Mouse (Mus musculus): ENCODE measurements at regions not wholly inside any gene's neighbourhood (a gene's known extent, or its start where the extent isn't known, plus 50 kb on each side); places are given as distances from the start of the nearest gene placed in this dataset.

- DNase-seq (ENCODE audit: low spot score): no peak
These were observed 112.5 kb downstream of the Fam198b start for GRCm38 (mm10) chr3:79996803-79997202.

DNA sequence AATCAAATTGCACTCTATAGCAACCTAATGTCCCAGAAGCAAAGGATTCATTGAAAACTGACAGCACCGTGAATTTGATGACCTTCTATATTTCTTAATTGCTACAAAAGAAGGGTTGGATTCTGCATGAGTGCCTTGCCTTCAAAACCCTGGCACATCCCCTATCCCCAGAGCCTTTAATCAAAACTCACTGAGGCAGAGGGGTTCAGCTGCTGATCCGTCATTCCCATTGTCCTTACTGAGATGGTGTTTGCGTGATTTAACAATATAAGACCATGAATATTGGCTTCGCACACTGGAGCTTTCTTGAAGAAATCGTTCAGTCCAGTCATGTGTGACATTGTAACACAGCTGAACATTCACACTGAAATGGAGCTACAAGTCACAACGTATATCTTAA, 118.0 kb downstream of the Fam198b start:
- DNase-seq (ENCODE audit: low spot score): no peak

- DNase-seq (ENCODE audit: low spot score): no peak
These were observed 119.2 kb downstream of the Fam198b start for GRCm38 (mm10) chr3:80003300-80004090.

- no peak for DNase-seq (ENCODE audit: low spot score)
These were observed 120.2 kb downstream of the Fam198b start for GRCm38 (mm10) chr3:80004556-80004955.

DNA sequence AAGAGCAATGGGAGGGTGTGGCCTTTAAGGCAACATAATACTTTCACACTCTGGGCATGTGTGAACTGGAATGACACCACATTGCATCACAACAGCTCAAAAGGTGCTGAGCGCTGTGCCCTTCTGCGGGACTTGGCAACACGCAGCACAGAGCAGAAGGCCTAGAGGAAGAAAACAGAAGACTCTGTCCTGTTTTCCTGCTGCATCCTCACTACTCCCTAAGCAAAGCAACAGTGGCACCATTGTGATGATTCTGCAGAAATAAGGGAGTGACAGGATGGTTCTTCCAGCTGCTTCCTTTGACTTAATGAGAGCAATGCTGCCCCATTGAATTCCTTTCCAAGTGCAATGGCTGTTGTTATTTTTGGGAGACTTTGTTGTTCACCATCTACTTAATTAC, 120.6 kb downstream of the Fam198b start:
- no peak for DNase-seq (ENCODE audit: low spot score)

GRCm38 (mm10) chr3:80005371-80005770, 121.0 kb downstream of the Fam198b start:
- DNase-seq (ENCODE audit: low spot score): no peak

- DNase-seq (ENCODE audit: low spot score): no peak
These were observed 121.9 kb downstream of the Fam198b start for GRCm38 (mm10) chr3:80006263-80006662.

DNA sequence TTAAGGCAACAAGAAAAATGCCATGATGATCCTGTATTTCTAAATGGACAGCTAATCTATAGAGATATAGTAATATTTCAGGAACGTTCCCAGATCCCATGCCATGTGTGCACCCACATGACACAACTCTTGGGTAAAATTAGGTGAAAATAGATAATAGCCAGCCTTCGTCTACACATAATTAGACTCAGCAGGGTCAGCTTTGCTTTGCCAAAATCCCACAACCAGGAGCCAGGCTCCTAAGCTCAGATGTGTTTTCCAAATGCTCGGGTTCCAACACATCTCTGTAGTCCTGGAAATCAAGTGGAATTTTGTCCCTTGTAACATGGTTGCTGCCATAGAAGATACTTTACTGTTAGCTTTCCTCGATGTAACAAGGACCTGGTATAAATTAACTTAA, 122.7 kb downstream of the Fam198b start:
- no peak for DNase-seq (ENCODE audit: low spot score)

DNA sequence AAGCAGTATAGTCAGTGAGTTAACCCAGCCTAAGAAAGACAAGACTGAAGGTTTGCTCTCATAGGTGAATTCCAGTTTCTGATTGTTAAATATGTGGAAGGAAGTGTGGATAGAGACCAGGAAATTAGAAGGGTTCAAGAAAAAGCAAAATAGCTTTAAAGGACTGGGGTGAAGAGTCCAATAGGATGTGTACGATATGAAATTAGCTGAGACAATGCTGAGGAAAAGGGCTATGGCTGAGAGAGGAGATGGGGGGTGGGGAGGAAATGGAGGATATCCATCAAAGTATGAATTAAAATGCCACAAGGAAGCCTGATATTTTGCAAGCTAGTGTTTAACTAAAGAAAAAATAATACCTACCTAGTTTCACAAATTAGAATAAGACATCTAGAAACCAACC, 124.9 kb downstream of the Fam198b start:
- no peak for DNase-seq (ENCODE audit: low spot score)

DNA sequence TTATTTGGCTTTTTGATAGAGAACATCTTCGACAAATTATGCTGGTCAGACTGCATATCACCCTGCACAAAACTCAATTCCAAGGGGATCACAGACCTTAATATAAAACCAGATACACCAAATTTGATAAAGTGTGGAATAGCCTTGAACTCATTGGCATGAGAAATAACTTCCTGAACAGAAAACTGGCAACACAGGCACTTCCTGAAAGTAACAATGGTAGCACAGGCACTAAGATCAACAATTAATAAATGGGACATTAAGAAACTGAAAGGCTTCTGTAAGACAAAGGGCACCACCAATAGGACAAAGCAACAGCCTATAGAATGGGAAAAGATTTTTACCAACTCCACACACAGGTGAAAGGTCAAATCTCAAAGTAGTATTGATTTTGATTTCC, 141.5 kb downstream of the Fam198b start:
- no peak for DNase-seq (ENCODE audit: low spot score)

- no peak for DNase-seq (ENCODE audit: low spot score)
These were observed 148.7 kb downstream of the Fam198b start for GRCm38 (mm10) chr3:80033071-80033470.

GRCm38 (mm10) chr3:80038553-80039129, 154.3 kb downstream of the Fam198b start:
- DNase-seq (ENCODE audit: low spot score): no peak

- no peak for DNase-seq (ENCODE audit: low spot score)
These were observed 158.6 kb downstream of the Fam198b start for GRCm38 (mm10) chr3:80042756-80043484.

DNA sequence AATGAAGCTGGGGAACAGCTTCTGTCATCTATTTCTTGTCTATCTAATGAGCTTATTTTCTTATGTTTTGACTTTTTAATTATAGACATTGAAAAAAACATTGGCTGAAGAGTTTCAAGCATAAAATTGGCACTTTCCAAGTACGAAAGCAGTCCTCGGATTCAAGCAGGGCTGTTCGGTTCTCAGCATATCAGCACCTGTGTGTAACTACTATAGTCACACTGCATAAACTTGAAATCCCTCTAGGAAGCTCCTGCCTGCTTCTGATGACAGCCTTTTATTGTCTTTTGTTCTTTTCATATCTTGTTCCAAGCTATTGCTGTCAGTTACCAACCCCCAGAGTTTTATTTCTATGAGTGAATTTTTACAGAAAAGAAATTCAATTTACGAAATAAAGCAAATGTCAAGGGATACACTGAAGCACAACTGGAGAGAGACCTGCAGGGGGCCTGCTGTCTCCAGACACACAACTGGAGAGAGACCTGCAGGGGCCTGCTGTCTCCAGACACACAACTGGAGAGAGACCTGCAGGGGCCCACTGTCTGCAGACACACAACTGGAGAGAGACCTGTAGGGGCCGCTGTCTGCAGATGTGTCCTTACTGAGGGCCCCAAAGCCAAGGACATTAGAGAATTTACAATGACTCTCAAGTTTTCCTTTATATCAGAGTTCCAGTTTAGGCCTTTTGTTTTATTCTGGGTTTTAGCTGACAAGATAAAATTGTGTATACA, 165.3 kb downstream of the Fam198b start:
- DNase-seq (ENCODE audit: low spot score): no peak

GRCm38 (mm10) chr3:80050920-80051319, 166.6 kb downstream of the Fam198b start:
- DNase-seq (ENCODE audit: low spot score): no peak

- no peak for DNase-seq (ENCODE audit: low spot score)
These were observed 167.6 kb downstream of the Fam198b start for GRCm38 (mm10) chr3:80051963-80052362.

GRCm38 (mm10) chr3:80052879-80053278, 168.5 kb downstream of the Fam198b start:
- DNase-seq (ENCODE audit: low spot score): no peak

DNA sequence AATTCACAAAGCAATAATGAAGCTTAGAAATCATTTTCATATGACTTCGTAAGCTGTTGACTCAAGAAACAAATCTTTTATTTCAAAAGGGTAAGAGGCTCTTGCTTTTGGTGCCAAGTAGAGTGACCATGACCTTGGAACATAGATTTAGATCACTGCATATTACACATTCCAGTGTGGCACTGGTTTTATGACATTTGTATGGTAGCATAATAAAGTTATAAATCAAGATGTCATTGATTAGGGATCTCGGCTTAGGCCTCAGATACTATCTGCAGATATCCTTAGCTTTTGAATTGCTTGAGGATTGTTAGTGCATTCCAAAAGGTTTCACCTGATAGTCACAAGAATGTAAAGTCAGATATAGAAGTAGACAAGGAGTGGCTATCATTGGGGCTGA, 169.1 kb downstream of the Fam198b start:
- DNase-seq (ENCODE audit: low spot score): no peak

- no peak for DNase-seq (ENCODE audit: low spot score)
These were observed 172.5 kb downstream of the Fam198b start for GRCm38 (mm10) chr3:80056636-80057350.

DNA sequence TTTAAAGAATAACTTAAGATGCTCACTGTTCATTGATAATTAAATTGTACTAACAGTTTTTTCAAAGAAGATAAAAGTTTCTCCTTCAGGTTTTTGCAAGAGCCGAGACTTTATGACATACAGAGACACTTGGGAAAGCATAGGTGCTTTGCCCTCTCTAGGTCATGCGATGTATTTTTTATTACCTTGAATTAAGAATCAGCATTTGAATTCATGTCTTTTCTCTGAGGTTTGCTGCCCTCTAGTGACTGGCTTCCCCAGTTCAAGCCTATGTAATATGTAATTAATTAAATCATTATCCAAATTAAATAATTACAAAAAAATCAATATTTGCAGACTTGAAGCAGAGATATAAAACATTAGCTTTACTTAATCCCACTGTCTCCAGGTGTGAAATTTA, 174.4 kb downstream of the Fam198b start:
- DNase-seq (ENCODE audit: low spot score): no peak

DNA sequence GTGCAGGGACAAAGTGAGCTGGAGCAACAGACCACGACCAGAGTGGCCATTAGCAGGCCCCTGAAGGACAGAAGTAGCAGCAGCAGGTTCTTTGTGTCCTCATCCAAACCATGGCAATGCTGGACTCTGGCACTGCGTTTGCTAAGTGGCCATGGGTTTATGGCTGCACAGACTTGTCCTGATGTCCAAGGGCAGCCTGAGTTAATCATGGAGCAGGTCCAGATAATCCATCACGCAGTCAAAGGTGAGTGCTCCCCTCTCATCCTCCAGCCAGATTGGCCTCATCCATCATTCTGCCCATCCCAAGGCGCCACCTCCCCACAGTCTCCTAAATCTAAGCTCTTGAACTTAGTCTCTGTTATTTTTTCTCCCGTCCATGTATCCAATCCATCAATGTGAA, 186.4 kb downstream of the Fam198b start:
- no peak for DNase-seq (ENCODE audit: low spot score)
